Mouse (Mus musculus) hindbrain, embryonic 13.5 days (tissue): ENCODE results near the gene Susd5. TPM values are rescaled to one million over a fixed set of nuclear protein-coding genes. Genes with fewer than 3 reads are reported as not detected.
"Not testable (repeated sequence)": the region's sequence is repeated elsewhere in the genome, so short reads cannot be mapped to it uniquely, and the experiment has no call there.

Source experiments
- ATAC-seq: fragments of 200-750 bp; cut with Nextera tagmentation; 2 replicates; pipeline ENCODE4 v1.8.0; 2017; ENCODE audit warnings: moderate TSS enrichment; ENCODE audit not compliant: low FRiP score
- H3K27ac ChIP-seq: fragments of 300-500 bp; sonication (generic); 2 replicates; pipeline ENCODE4 v1.5.1; 2015; ENCODE audit warnings: inconsistent platforms, mild to moderate bottlenecking, moderate library complexity
- H3K27me3 ChIP-seq: fragments of 300-500 bp; sonication (generic); 2 replicates; pipeline ENCODE4 v1.6.1; 2015; ENCODE audit warnings: mild to moderate bottlenecking, inconsistent platforms
- H3K36me3 ChIP-seq: fragments of 300-500 bp; sonication (generic); 2 replicates; pipeline ENCODE4 v1.6.1; 2015; ENCODE audit warnings: mild to moderate bottlenecking, inconsistent platforms
- H3K4me1 ChIP-seq: fragments of 300-500 bp; sonication (generic); replicated peaks from 2 replicates; pipeline ENCODE4 v1.6.1; 2015; ENCODE audit warnings: inconsistent platforms
- H3K4me2 ChIP-seq: fragments of 300-500 bp; sonication (generic); 2 replicates; pipeline ENCODE4 v1.6.1; 2015; ENCODE audit warnings: inconsistent platforms, mild to moderate bottlenecking, moderate library complexity
- H3K4me3 ChIP-seq: fragments of 300-500 bp; sonication (generic); 2 replicates; pipeline ENCODE4 v1.5.1; 2015; ENCODE audit warnings: mild to moderate bottlenecking, inconsistent platforms
- H3K9ac ChIP-seq: fragments of 300-500 bp; sonication (generic); 2 replicates; pipeline ENCODE4 v1.6.1; 2015; ENCODE audit warnings: mild to moderate bottlenecking, inconsistent platforms
- H3K9me3 ChIP-seq: fragments of 300-500 bp; sonication (generic); 2 replicates; pipeline ENCODE4 v1.6.1; 2016; ENCODE audit warnings: inconsistent platforms
- WGBS: fragments of 180-500 bp; shearing (Covaris S2); methylation state at CpG from one replicate; pipeline ENCODE4 v1.1.7; 2015; 5-methylcytosine and 5-hydroxymethylcytosine counted together
- polyA plus RNA-seq: library from polyadenylated mRNA; unstranded; fragments of >200 nt; fragmentation: Nextera tagmentation; extraction: Ambion mirVana; gene quantifications from 2 replicates; pipeline ENCODE4 v1.2.1, GENCODE M21; 2015

Susd5 gene
- polyA plus RNA-seq, 1 experiment from 2014 or later = 0.42 TPM

- Histone ChIP-seq H3K9me3 (no peaks in the 10 kb centered on the region), H3K36me3 (no peaks in the 10 kb centered on the region), H3K4me1 (no peaks in the 10 kb centered on the region), H3K27ac (no peak overlapping the region), H3K9ac (no peak overlapping the region), H3K4me3 (no peak overlapping the region), H3K4me2 (no peak overlapping the region), H3K27me3 (no peaks in the 10 kb centered on the region)
- 76% methylated on average over 11 of the region's 11 CpGs for WGBS
- no peak for ATAC-seq
These were observed 30.3 kb downstream of the Susd5 start for GRCm38 (mm10) chr9:114087106-114087815.

GRCm38 (mm10) chr9:114088885-114089284 is 31.9 kb downstream of the Susd5 start:
- H3K36me3 ChIP-seq, H3K4me3 ChIP-seq, H3K4me2 ChIP-seq, H3K27ac ChIP-seq, H3K4me1 ChIP-seq, H3K9me3 ChIP-seq, ATAC-seq, H3K9ac ChIP-seq, H3K27me3 ChIP-seq: not testable (repeated sequence)
- WGBS = 92% methylated on average over 6 of the region's 6 CpGs

GRCm38 (mm10) chr9:114092188-114092587 is 35.2 kb downstream of the Susd5 start:
- not testable (repeated sequence) for H3K27me3 ChIP-seq, H3K36me3 ChIP-seq, H3K9ac ChIP-seq, H3K4me3 ChIP-seq, ATAC-seq, H3K4me1 ChIP-seq, H3K4me2 ChIP-seq, H3K9me3 ChIP-seq, H3K27ac ChIP-seq
- 15% methylated on average over 9 of the region's 9 CpGs for WGBS

- Histone ChIP-seq H3K27ac (no peak overlapping the region), H3K9me3 (no peaks in the 10 kb centered on the region), H3K27me3 (no peaks in the 10 kb centered on the region), H3K4me2 (no peak overlapping the region), H3K36me3 (no peaks in the 10 kb centered on the region), H3K9ac (no peak overlapping the region), H3K4me1 (no peaks in the 10 kb centered on the region), H3K4me3 (no peak overlapping the region)
- ATAC-seq = no peak
- WGBS = 91% methylated on average over 2 of the region's 2 CpGs
These were observed 37.9 kb downstream of the Susd5 start for GRCm38 (mm10) chr9:114094854-114095253.

- Histone ChIP-seq H3K36me3 (no peaks in the 10 kb centered on the region), H3K4me1 (no peaks in the 10 kb centered on the region), H3K27ac (no peak overlapping the region), H3K4me2 (no peak overlapping the region), H3K27me3 (no peaks in the 10 kb centered on the region), H3K4me3 (no peak overlapping the region), H3K9ac (no peak overlapping the region), H3K9me3 (no peaks in the 10 kb centered on the region)
- WGBS = 74% methylated on average over 9 of the region's 9 CpGs
- ATAC-seq = no peak
These were observed 41.9 kb downstream of the Susd5 start for GRCm38 (mm10) chr9:114098716-114099302.

- Histone ChIP-seq H3K27ac (no peak overlapping the region), H3K9ac (no peak overlapping the region), H3K27me3 (no peaks in the 10 kb centered on the region), H3K36me3 (no peaks in the 10 kb centered on the region), H3K4me3 (no peak overlapping the region), H3K4me1 (no peaks in the 10 kb centered on the region), H3K9me3 (no peaks in the 10 kb centered on the region), H3K4me2 (no peak overlapping the region)
- 79% methylated on average over 2 of the region's 2 CpGs for WGBS
- ATAC-seq = no peak
These were observed 53.3 kb downstream of the Susd5 start for GRCm38 (mm10) chr9:114110268-114110667.

DNA sequence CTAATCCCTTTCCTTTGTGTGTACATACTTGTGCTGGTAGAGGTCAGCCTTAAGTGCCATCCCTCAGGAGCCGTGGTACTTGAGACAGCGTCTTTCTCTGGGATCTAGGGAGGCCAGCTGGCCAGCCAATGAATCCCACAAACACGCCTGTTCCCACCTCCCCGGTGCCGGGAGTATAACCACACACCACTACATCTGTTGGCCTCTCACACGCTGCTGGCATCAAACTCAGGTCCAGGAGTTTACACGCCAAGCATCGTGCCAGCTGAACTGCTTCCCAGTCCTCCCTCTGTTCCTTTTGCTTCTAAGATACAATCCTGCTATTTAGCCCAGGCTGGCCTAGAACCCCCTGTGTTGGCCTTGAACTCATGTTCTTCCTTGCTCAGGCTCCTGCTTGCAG is 54.2 kb downstream of the Susd5 start:
- no peak for ATAC-seq
- 92% methylated on average over 8 of the region's 8 CpGs for WGBS
- no peaks in the 10 kb centered on the region for H3K36me3 ChIP-seq

DNA sequence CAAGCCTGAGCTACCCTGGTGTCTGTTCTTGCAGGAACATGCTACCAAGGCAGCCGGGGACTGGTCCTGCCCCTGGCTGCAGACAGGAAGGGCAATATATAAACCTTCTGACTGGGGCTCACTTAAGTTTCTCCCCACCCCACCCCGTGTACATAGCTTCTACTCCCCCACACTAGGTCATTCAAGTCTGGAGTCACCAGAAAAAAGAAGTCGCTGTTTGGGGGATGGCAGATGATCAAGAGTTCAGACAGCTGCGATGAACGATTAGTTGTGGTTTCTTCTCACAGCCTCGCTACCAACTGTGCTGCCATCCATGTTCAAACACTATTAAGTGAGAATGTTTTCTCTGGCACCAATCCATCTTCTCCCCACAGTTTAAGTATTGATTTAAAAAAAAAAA is 55.3 kb downstream of the Susd5 start:
- H3K4me3 ChIP-seq = no peak overlapping the region
- H3K9ac ChIP-seq = no peak overlapping the region
- H3K9me3 ChIP-seq = no peaks in the 10 kb centered on the region
- H3K27me3 ChIP-seq = no peaks in the 10 kb centered on the region
- ATAC-seq = no peak
- no peak overlapping the region for H3K27ac ChIP-seq
- H3K36me3 ChIP-seq = no peaks in the 10 kb centered on the region
- no peak overlapping the region for H3K4me2 ChIP-seq
- H3K4me1 ChIP-seq = no peaks in the 10 kb centered on the region
- 42% methylated on average over 6 of the region's 6 CpGs for WGBS

More for the DNA sequence above, 54.2 kb downstream of the Susd5 start:
- Histone ChIP-seq H3K9ac (no peak overlapping the region), H3K4me1 (no peaks in the 10 kb centered on the region), H3K4me2 (no peak overlapping the region), H3K27ac (no peak overlapping the region), H3K27me3 (no peaks in the 10 kb centered on the region), H3K9me3 (no peaks in the 10 kb centered on the region), H3K4me3 (no peak overlapping the region)

GRCm38 (mm10) chr9:114113911-114114623 is 57.1 kb downstream of the Susd5 start:
- Histone ChIP-seq H3K27ac (no peak overlapping the region), H3K9me3 (no peaks in the 10 kb centered on the region), H3K36me3 (no peaks in the 10 kb centered on the region), H3K4me3 (no peak overlapping the region), H3K4me2 (no peak overlapping the region), H3K27me3 (no peaks in the 10 kb centered on the region), H3K9ac (no peak overlapping the region), H3K4me1 (no peaks in the 10 kb centered on the region)
- WGBS = 83% methylated on average over 18 of the region's 18 CpGs
- ATAC-seq = no peak

DNA sequence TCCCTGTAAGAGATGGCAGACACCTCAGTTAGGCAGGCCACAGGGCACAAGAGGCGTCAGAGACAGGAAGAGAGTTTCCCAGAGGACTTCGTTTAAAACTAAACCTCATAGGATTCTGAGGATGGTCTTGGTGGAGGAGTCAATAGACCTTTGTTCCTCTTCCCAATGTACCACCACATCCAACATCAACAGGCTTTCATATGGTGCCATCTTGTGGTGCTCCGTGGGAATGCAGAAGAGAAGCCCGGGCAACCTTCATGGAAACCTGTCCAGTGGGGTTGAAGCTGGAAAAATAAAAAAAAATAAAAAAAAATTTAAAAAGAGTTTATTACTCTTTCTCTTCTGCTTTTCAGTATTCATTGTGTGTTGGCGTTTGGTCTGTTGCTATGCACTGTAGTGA is 59.7 kb downstream of the Susd5 start:
- WGBS = 27% methylated on average over 5 of the region's 5 CpGs
- not testable (repeated sequence) for H3K4me3 ChIP-seq, H3K36me3 ChIP-seq, H3K9me3 ChIP-seq, ATAC-seq, H3K4me1 ChIP-seq, H3K27me3 ChIP-seq, H3K9ac ChIP-seq, H3K27ac ChIP-seq, H3K4me2 ChIP-seq

GRCm38 (mm10) chr9:114122862-114123261 is 65.9 kb downstream of the Susd5 start:
- not testable (repeated sequence) for H3K36me3 ChIP-seq, ATAC-seq, H3K4me2 ChIP-seq, H3K9me3 ChIP-seq, H3K27me3 ChIP-seq, H3K4me1 ChIP-seq, H3K27ac ChIP-seq, H3K4me3 ChIP-seq, H3K9ac ChIP-seq

DNA sequence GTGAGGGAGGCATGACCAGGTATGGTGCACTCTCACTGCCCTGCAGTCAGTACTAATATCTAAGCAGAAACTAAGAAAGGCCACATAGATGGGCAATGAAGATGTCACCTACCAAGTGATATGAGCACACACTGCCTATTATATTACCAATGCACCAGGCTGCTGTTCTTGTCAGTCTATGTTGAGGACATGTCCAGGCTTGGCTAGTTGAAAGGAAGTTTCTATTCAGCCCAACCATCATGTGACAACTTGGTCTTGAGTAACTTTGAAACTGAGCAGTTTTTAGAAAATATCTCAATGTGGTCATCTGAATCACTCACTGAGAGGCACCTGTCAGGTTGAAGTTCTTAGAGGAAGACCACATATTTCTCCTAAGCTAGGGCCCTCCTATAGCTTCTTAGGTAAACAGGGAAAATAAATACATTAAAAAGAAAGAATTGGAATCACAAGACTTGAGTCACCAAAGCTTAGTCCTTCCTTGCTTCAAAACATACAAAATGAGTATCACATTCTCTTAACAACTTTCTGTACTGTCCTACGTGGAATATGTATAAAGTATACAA is 72.4 kb downstream of the Susd5 start:
- not testable (repeated sequence) for H3K36me3 ChIP-seq, H3K4me3 ChIP-seq, H3K27me3 ChIP-seq, H3K9ac ChIP-seq, H3K27ac ChIP-seq, H3K4me1 ChIP-seq, H3K9me3 ChIP-seq, H3K4me2 ChIP-seq, ATAC-seq
- whole genome bisulfite sequencing = 79% methylated on average over 1 of the region's 1 CpGs
